12 mouse cellular contexts compared by ENCODE assay signal in the genomic region with DNA sequence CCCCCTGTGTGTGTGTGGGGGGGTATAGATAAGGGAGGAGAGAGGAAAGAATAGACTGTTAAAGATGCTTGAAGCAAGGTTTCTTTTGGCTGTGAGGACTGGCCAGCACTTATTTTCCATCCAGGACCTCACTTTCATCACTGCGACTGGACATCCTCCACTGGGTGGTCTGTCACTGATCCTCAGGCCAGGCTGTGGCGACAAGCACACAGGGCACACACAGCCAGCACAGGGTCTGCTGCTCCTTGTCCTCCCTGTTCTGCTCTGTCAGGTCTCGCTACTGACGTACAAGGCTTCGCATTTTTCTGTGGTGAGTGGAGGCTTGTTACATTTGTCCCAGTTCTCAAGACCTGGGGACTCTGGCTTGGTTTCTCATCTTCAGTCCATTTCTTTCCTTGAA.
DNase-seq lines count a peak whose midpoint lies in the region; ATAC-seq and TF ChIP-seq lines count a peak whose summit lies in the region.
"Had no signal": no experiment of that assay in that cellular context is flagged by ENCODE, and none has a peak within 500 bp of the region (broad histone marks: within the 10 kb centered on the region; RNA-seq: fewer than 3 reads in every experiment).

No protein-coding gene starts in this region.

- H3K27me3 ChIP-seq in kidney, adult 2 months (replicated peaks; ENCODE audit: control insufficient read depth, insufficient read depth, low read length) = no peaks in the 10 kb centered on the region
- no peaks in the 10 kb centered on the region for H3K27me3 ChIP-seq in intestine, embryonic 15.5 days (replicated peaks)

- 69% methylated on average over 5 of the region's 5 CpGs for WGBS in kidney, adult 2 months
- WGBS in intestine, embryonic 15.5 days = 59% methylated on average over 5 of the region's 5 CpGs

- H3K36me3 ChIP-seq in kidney, adult 2 months (ENCODE audit: control insufficient read depth, insufficient read depth, low read length) = no peaks in the 10 kb centered on the region
- H3K36me3 ChIP-seq in intestine, embryonic 15.5 days = no peaks in the 10 kb centered on the region
- H3K36me3 ChIP-seq: hindbrain, embryonic 10.5 days had no signal

- H3K9me3 ChIP-seq in intestine, embryonic 15.5 days = no peaks in the 10 kb centered on the region
- H3K9me3 ChIP-seq: hindbrain, embryonic 10.5 days had no signal

- peak; percentile 22 for DNase-seq in kidney, adult 2 months
- DNase-seq in kidney, postnatal 10 days = no peak
- peak; percentile 90 for DNase-seq in 3T3-L1 (ENCODE audit: low read depth, low spot score)
- peak; percentile 49 to 63 for DNase-seq in heart, adult 18-20 months
- no peak for DNase-seq in embryo, embryonic 9.5 days (ENCODE audit: extremely low spot score)
- DNase-seq in spleen, adult 12 weeks (ENCODE audit: low spot score) = no peak
- DNase-seq in cerebellum, postnatal 4 days (ENCODE audit: low spot score in 2 of 2) = no peak
- DNase-seq: liver had no signal

- ATAC-seq in intestine, embryonic 15.5 days = no peak
- ATAC-seq: forebrain, embryonic 14.5 days; midbrain, embryonic 16.5 days had no signal

- no peak overlapping the region for H3K9ac ChIP-seq in intestine, embryonic 15.5 days

- H3K4me1 ChIP-seq in kidney, adult 2 months (ENCODE audit: control insufficient read depth, insufficient read depth, low read length) = peaks cover 14% of the 10 kb centered on the region
- H3K4me1 ChIP-seq in intestine, embryonic 15.5 days (replicated peaks) = peaks cover 18% of the 10 kb centered on the region

- H3K27ac ChIP-seq in kidney, adult 2 months (ENCODE audit: insufficient read depth, low read depth, low read length) = 0 out of 2 replicates have a peak overlapping the region, but pooled peaks have one; percentile 2
- peak overlapping the region; percentile 48; the same call in 1 of the 2 replicates for H3K27ac ChIP-seq in intestine, embryonic 15.5 days
- H3K27ac ChIP-seq: hindbrain, embryonic 10.5 days had no signal

- TF ChIP-seq POLR2A in kidney, adult 2 months (IDR thresholded peaks at IDR 0.05; ENCODE audit: low read depth, low read length) = no peak

- no peak for TF ChIP-seq CTCF in kidney, adult 2 months (conservative IDR thresholded peaks at IDR 0.05; ENCODE audit: insufficient read depth, insufficient read length, low read depth, low read length)

- no peak overlapping the region for H3K4me2 ChIP-seq in intestine, embryonic 15.5 days (replicated peaks)

- H3K4me3 ChIP-seq in kidney, adult 2 months (ENCODE audit: insufficient read depth, low read depth, low read length) = no peak overlapping the region
- no peak overlapping the region for H3K4me3 ChIP-seq in intestine, embryonic 15.5 days (replicated peaks)
- H3K4me3 ChIP-seq: hindbrain, embryonic 10.5 days had no signal

Comparison
In these comparisons a context has a peak if more than half of its experiments do, and no peak if none do; other contexts are left out.
1. DNase-seq: peak in kidney, adult 2 months (single experiment), 3T3-L1 (single experiment) and heart, adult 18-20 months (2 of 2); none in kidney, postnatal 10 days (single experiment), embryo, embryonic 9.5 days (single experiment), spleen, adult 12 weeks (single experiment) and cerebellum, postnatal 4 days (0 of 2).